Mouse (Mus musculus): Measurements from ENCODE around the gene 1700049E17Rik2. TPM values are rescaled to one million over a fixed set of nuclear protein-coding genes. Genes with fewer than 3 reads are reported as not detected.
"Not testable (repeated sequence)": the region's sequence is repeated elsewhere in the genome, so short reads cannot be mapped to it uniquely, and the experiment has no call there.

1700049E17Rik2 gene
- not detected in 2 replicates for polyA plus RNA-seq (2015; fragmentation: Nextera tagmentation; extraction: Ambion mirVana)

- not testable (repeated sequence) for H3K9ac ChIP-seq (ENCODE audit: low read depth, low read length); H3K4me3 ChIP-seq (ENCODE audit: low read length); ATAC-seq; H3K27ac ChIP-seq (ENCODE audit: low read depth, low read length); H3K4me1 ChIP-seq (ENCODE audit: control insufficient read depth, insufficient read depth, low read depth, low read length); H3K27me3 ChIP-seq (replicated peaks; ENCODE audit: control insufficient read depth, insufficient read depth, low read length); H3K36me3 ChIP-seq (ENCODE audit: control insufficient read depth, insufficient read depth, low read length); H3K9me3 ChIP-seq (ENCODE audit: control insufficient read depth, low read length); H3K4me2 ChIP-seq (ENCODE audit: low read length)
- no CpG with 5 or more reads among the region's 1 CpGs for WGBS
These were observed at the start of gene 1700049E17Rik2 for GRCm38 (mm10) chr14:41572911-41573310. TSS of gene 1700049E17Rik2 (plus strand) at chr14:41573211.

DNA sequence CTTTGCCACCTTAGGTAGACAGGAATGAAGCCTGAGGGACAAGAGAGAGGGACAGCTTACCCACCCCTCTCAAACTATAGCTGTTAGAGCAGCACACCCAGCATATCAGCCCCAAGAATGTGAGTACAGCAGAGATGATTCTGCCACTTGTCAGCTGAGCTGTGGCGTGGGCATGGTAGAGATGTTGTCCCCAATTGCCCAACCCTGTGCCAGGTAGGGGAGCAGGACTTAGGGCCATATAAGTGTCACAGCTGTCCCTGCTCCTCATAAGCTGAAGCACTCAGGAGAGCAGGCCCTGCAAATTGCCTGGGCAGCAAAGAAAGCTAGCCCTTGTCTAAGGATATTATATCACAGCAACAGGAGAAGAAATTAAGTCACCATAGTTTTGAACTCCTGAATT, 48.3 kb upstream of the 1700049E17Rik2 start:
- not testable (repeated sequence) for H3K4me1 ChIP-seq (ENCODE audit: control insufficient read depth, insufficient read depth, low read depth, low read length); H3K4me2 ChIP-seq (ENCODE audit: low read length); H3K36me3 ChIP-seq (ENCODE audit: control insufficient read depth, insufficient read depth, low read length); ATAC-seq; H3K27ac ChIP-seq (ENCODE audit: low read depth, low read length); H3K4me3 ChIP-seq (ENCODE audit: low read length); H3K9me3 ChIP-seq (ENCODE audit: control insufficient read depth, low read length); H3K9ac ChIP-seq (ENCODE audit: low read depth, low read length); H3K27me3 ChIP-seq (replicated peaks; ENCODE audit: control insufficient read depth, insufficient read depth, low read length)
- 69% methylated on average over 1 of the region's 1 CpGs for WGBS

- not testable (repeated sequence) for H3K4me2 ChIP-seq (ENCODE audit: low read length); H3K9ac ChIP-seq (ENCODE audit: low read depth, low read length); H3K9me3 ChIP-seq (ENCODE audit: control insufficient read depth, low read length); H3K4me3 ChIP-seq (ENCODE audit: low read length); H3K4me1 ChIP-seq (ENCODE audit: control insufficient read depth, insufficient read depth, low read depth, low read length); H3K27me3 ChIP-seq (replicated peaks; ENCODE audit: control insufficient read depth, insufficient read depth, low read length); H3K36me3 ChIP-seq (ENCODE audit: control insufficient read depth, insufficient read depth, low read length); ATAC-seq; H3K27ac ChIP-seq (ENCODE audit: low read depth, low read length)
- no CpG with 5 or more reads among the region's 2 CpGs for WGBS
These were observed 17.5 kb upstream of the 1700049E17Rik2 start, which contains the start of gene Gm7970 for GRCm38 (mm10) chr14:41555483-41555882. TSS of gene Gm7970 (minus strand) at chr14:41555583.

GRCm38 (mm10) chr14:41586346-41586745, 13.3 kb downstream of the 1700049E17Rik2 start:
- not testable (repeated sequence) for H3K4me2 ChIP-seq (ENCODE audit: low read length); H3K27me3 ChIP-seq (replicated peaks; ENCODE audit: control insufficient read depth, insufficient read depth, low read length); H3K4me3 ChIP-seq (ENCODE audit: low read length); H3K27ac ChIP-seq (ENCODE audit: low read depth, low read length); ATAC-seq; H3K9me3 ChIP-seq (ENCODE audit: control insufficient read depth, low read length); H3K4me1 ChIP-seq (ENCODE audit: control insufficient read depth, insufficient read depth, low read depth, low read length); H3K9ac ChIP-seq (ENCODE audit: low read depth, low read length); H3K36me3 ChIP-seq (ENCODE audit: control insufficient read depth, insufficient read depth, low read length)
- 72% methylated on average over 1 of the region's 1 CpGs for WGBS

DNA sequence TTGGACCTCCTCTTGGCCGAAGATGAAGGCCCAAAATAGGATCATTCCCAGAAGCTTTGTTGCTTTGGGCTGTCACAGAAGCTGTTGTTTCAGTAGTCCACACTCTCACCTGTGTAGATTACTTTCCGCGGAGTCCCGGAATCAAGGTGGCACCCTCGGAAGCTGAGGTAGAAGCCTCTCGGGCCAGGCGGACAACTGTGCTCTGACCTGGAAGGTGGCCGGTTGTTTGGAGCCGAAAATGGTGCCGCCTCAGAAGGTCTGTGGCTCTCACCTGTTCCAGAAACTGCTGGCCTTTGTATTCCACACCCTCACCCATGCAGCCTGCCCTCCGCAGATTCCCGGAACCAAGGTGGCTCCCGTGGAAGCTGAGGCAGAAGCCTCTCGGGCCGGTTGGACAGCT, 27.9 kb downstream of the 1700049E17Rik2 start:
- not testable (repeated sequence) for H3K9ac ChIP-seq (ENCODE audit: low read depth, low read length); H3K27ac ChIP-seq (ENCODE audit: low read depth, low read length); H3K36me3 ChIP-seq (ENCODE audit: control insufficient read depth, insufficient read depth, low read length); H3K4me2 ChIP-seq (ENCODE audit: low read length); ATAC-seq; H3K9me3 ChIP-seq (ENCODE audit: control insufficient read depth, low read length); H3K27me3 ChIP-seq (replicated peaks; ENCODE audit: control insufficient read depth, insufficient read depth, low read length); H3K4me1 ChIP-seq (ENCODE audit: control insufficient read depth, insufficient read depth, low read depth, low read length); H3K4me3 ChIP-seq (ENCODE audit: low read length)
- WGBS: 94% methylated on average over 15 of the region's 15 CpGs

- WGBS: 83% methylated on average over 1 of the region's 1 CpGs
- H3K36me3 ChIP-seq (ENCODE audit: control insufficient read depth, insufficient read depth, low read length); H3K4me2 ChIP-seq (ENCODE audit: low read length); H3K4me1 ChIP-seq (ENCODE audit: control insufficient read depth, insufficient read depth, low read depth, low read length); H3K27ac ChIP-seq (ENCODE audit: low read depth, low read length); H3K9me3 ChIP-seq (ENCODE audit: control insufficient read depth, low read length); H3K4me3 ChIP-seq (ENCODE audit: low read length); H3K27me3 ChIP-seq (replicated peaks; ENCODE audit: control insufficient read depth, insufficient read depth, low read length); ATAC-seq; H3K9ac ChIP-seq (ENCODE audit: low read depth, low read length): not testable (repeated sequence)
These were observed 37.7 kb downstream of the 1700049E17Rik2 start for GRCm38 (mm10) chr14:41610690-41611089.

GRCm38 (mm10) chr14:41622535-41622934, 49.5 kb downstream of the 1700049E17Rik2 start:
- H3K27ac ChIP-seq (ENCODE audit: low read depth, low read length); H3K4me1 ChIP-seq (ENCODE audit: control insufficient read depth, insufficient read depth, low read depth, low read length); H3K36me3 ChIP-seq (ENCODE audit: control insufficient read depth, insufficient read depth, low read length); H3K9me3 ChIP-seq (ENCODE audit: control insufficient read depth, low read length); H3K4me3 ChIP-seq (ENCODE audit: low read length); H3K27me3 ChIP-seq (replicated peaks; ENCODE audit: control insufficient read depth, insufficient read depth, low read length); H3K4me2 ChIP-seq (ENCODE audit: low read length); H3K9ac ChIP-seq (ENCODE audit: low read depth, low read length); ATAC-seq: not testable (repeated sequence)
- 100% methylated on average over 4 of the region's 5 CpGs for WGBS

GRCm38 (mm10) chr14:41624512-41624911, 51.5 kb downstream of the 1700049E17Rik2 start, which contains the start of gene Gm3072:
TSS of gene Gm3072 (minus strand) at chr14:41624612.
- H3K9ac ChIP-seq (ENCODE audit: low read depth, low read length); H3K27me3 ChIP-seq (replicated peaks; ENCODE audit: control insufficient read depth, insufficient read depth, low read length); ATAC-seq; H3K4me3 ChIP-seq (ENCODE audit: low read length); H3K27ac ChIP-seq (ENCODE audit: low read depth, low read length); H3K36me3 ChIP-seq (ENCODE audit: control insufficient read depth, insufficient read depth, low read length); H3K4me1 ChIP-seq (ENCODE audit: control insufficient read depth, insufficient read depth, low read depth, low read length); H3K4me2 ChIP-seq (ENCODE audit: low read length); H3K9me3 ChIP-seq (ENCODE audit: control insufficient read depth, low read length): not testable (repeated sequence)
- 71% methylated on average over 1 of the region's 2 CpGs for WGBS

DNA sequence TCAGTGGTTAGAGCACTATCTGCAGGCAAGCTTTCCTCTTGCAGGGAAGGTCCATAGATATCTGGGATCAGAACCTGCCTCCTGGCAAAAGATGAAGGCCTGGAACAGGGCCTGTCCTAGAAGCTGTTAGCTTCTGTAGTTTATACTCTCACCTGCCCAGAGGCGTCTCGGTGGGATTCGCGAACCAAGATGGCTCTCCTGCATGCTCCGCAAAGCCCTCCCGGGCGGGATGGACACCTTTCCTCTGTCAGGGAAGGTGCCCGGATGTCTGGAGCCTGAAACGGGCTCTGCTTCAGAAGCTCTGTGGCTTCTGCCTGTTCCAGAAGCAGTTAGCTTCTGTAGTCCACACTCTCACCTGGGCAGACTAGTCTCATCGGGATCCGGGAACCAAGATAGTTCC, 57.1 kb downstream of the 1700049E17Rik2 start:
- not testable (repeated sequence) for H3K4me3 ChIP-seq (ENCODE audit: low read length); H3K4me1 ChIP-seq (ENCODE audit: control insufficient read depth, insufficient read depth, low read depth, low read length); H3K27me3 ChIP-seq (replicated peaks; ENCODE audit: control insufficient read depth, insufficient read depth, low read length); H3K9ac ChIP-seq (ENCODE audit: low read depth, low read length); H3K36me3 ChIP-seq (ENCODE audit: control insufficient read depth, insufficient read depth, low read length); H3K9me3 ChIP-seq (ENCODE audit: control insufficient read depth, low read length); H3K4me2 ChIP-seq (ENCODE audit: low read length); ATAC-seq; H3K27ac ChIP-seq (ENCODE audit: low read depth, low read length)
- WGBS: 97% methylated on average over 9 of the region's 11 CpGs

Measured in hindbrain, embryonic 16.5 days (tissue).